Mouse (Mus musculus) frontal cortex, postnatal 36 days (tissue): ENCODE measurements around the gene Ankrd13d.
A peak's percentile ranks its signal among the peaks of the same experiment; 100 is the strongest.

Source experiments
- DNase-seq, 2 experiments: peaks; one replicate each; pipeline ENCODE4 v3.0.0; 2022; ENCODE audit warnings: low spot score in 2 of 2

Gene Ankrd13d

DNA sequence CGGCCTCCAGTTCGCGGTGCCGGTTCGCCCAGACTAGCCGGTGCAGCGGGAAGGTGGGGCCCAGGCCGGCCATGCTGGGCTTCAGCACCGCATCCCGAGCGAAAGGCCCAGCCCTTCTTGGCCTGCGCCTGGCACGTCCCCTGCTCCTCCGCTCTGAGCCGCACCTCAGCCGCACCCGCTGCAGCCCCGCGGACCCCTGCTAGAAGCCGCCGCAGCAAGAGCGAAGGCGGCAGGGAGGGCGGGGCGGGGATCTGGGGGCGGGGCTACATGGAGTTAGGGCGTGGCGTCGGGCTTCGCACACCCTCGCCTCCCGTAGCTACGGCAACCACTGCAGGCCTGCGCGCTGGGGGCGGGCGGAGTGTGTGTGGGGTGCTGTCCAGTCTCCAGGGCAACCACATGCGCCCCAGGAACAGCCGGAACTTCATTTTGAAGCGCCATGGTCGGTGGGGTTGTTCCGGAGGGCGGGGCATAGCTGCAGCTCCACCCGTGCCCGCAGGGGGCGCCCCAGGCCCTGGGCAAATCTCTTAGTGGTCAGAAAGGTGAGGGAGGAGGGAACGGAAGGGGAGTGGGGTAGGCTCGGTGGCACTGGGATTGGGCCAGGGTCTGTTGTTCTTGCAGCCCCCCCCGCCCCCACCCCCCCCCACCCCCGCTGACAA lies at the start of gene Ankrd13d:
Gene Ankrd13d, minus strand, starts transcription at position 240 of the 656 bp plus-strand sequence.
- DNase-seq = peak; percentile 93 to 95

DNA sequence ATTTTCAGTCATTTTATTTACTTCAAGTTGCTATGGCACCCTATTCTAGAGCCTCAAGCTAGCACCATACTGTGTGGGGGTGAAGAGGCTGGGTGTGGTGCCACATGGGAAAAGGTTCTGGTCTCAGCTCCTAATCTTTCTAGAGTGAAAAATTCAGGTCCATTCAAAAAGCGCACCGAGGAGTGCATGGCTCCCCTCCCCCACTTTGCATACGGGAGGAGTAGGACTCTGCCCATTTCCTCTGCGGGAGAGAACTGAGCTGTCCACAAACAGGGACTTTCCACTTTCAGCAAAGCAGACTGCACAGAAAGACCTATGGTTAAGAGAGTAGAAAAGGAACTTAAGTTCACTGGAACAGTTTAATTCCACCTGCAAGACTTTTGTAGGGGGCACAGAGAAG lies 49.7 kb upstream of the Ankrd13d start:
- DNase-seq = peak; percentile 51 to 55

DNA sequence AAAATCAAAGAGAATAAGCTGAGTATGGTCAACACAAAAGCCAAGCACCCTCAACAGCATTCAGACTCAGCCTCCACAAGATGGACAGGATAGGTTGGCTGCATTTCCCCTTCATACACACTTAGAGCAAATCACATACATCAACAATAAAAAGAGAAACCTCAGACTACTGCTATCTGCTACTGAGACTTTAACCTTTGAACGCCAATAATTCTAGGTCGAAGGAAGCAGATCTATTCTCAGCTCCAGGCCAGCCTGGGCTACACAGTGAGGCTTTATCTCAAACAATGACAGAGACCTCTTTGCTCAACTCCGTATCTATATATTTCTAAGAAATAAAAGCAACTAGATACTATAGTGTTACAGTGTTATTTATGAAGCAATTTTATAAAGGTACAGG lies 48.3 kb upstream of the Ankrd13d start:
- no peak for DNase-seq

DNA sequence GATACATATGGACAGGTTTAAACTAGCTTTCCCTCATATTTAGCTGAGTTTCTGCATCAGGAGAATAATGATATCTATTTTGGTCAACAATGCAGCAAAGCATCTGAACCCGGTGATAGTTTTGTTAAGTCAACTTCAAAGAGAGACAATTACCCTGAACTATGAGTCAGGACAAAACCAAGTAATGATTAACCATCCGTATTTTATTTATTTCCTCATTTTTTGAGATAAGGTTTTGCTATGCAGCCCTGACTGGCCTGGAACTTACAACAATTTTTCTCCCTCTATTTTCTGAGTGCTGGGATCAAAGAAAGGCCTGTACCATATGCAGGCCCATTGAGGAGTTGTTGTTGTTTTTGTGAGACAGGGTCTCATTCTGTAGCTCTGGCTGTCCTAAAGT lies 47.7 kb upstream of the Ankrd13d start:
- no peak for DNase-seq

DNA sequence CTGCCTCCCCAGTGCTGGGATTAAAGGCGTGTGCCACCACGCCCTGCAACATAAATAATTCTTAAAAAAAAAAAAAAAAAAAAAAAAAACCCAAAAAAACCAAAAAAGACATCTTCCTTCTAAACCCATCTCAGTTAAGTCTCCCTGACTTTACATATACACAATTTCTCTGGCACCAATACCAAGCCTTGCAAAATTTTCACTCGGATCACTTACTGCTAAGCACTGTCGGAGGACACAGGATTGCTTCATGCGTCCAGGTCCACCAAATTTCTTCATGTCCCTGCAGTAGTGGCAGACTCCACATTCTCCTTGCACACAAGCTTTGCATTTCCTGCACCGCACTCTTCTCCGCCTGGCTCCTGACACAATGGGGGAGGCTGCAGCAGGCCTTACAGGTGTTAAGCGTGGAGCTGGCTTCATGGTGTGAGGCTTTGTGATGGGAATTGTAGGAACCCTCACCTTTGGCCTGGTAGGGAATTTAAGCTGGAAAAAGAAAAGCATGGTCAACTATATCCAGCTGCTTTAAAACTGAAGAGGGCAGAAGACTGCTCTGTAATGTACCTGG lies 45.9 kb upstream of the Ankrd13d start:
- no peak for DNase-seq

DNA sequence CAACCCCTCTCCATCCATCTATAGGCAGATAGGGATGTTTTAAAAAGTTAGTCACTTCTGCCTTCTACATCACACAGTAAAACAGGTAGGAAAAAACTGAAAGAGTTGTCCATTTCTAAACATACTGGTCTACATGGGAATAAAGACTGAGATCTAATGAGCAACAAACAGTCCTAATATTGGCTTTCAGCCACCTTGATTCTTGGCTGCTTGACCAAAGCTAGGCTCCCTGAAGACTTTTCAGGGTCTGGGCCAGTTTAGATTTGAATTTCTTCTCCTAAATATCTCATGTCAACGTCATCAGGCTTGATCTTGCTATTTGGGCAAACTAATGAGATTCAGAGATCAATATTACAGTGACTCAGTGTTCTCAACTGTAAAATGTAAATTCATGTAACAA lies 43.9 kb upstream of the Ankrd13d start:
- DNase-seq = no peak

DNA sequence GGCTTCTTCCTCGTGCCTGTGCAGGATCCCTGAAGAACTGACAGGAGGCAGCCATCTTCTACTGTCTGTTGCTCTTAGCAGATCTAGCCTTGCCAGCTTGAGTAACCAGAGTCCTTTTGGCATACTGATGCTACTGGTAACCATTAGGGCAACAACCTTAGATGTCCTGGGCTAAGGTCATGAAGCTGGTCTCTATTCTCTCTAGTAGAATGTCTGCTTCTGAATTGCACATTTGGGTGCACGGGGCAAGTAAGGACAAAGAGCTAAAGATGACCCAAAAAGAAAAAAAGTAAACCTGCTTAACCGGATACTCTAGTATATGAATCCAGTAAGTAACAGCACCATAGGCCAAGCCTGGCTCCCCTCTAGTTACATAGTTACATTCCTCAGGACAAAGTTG lies 43.2 kb upstream of the Ankrd13d start:
- DNase-seq = no peak

DNA sequence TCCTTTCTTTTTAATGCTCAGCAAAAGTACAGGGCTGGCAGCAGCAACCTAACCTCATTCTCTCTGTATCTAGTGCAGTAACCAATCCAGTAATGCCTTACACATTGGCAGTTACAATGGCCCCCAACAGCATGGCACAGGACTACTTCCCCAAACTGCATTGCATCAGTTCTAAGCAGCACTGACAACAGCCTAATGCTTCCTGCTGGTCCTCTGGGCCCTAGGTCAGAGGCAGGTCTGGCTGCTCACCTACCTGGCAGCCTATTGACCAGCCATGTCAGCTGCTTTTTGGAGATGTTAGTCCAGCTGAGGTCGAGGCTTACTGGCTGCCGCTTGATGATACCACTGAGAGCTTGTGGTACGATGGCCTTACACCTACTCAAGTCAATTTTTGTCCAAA lies 39.2 kb upstream of the Ankrd13d start:
- DNase-seq = no peak

DNA sequence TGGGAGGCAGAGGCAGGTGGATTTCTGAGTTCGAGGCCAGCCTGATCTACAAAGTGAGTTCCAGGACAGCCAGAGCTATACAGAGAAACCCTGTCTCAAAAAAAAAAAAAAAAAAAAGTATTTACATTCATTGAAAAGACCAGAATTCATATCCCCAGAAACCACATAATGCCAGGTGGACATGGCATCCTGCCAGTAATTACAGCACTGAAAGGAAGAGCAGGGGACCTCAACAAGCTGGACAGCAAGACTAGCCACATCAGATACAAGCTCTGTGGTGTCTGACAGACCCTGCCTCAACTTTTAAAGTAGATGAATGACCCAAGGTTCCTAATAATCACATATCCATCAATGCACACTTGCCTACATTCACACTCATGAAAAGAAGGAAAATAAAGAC lies 38.7 kb upstream of the Ankrd13d start:
- no peak for DNase-seq

DNA sequence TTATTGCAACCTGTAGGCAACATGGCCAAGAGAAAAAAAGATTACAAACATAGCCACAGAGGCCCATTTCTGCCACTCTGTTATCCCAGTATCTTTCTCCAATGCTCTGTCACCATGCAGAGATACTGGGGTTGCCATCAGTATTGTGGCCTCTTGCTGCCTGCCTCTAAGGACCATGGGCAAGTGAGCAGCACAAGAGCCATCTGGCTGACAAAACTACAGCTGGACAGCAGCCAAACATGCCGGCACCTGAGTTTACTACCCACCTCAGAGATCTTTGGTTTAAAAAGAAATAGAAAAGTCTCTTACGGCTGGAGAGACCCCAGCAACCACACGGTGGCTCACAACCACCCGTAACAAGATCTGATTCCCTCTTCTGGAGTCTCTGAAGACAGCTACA lies 36.3 kb upstream of the Ankrd13d start:
- no peak for DNase-seq

DNA sequence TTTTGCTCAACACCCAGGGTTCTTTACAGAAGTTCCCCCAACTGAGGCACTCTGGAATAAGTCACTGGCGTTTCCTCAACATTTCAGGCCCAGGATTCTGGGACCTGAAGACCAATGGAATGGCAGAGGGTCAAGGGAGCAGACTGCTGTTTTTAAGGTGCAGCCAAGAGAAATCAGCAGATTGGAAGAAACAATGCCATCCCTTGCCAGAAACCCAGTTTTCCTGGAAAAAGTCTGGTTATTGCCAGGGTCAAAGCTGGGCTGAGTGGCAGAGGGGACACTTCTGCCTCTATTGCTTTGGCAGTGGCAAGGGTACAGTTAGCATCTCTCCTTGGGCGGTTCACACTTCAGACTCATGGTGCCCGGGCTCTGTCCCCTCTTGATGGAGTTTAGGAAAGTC lies 34.2 kb upstream of the Ankrd13d start:
- DNase-seq = no peak

DNA sequence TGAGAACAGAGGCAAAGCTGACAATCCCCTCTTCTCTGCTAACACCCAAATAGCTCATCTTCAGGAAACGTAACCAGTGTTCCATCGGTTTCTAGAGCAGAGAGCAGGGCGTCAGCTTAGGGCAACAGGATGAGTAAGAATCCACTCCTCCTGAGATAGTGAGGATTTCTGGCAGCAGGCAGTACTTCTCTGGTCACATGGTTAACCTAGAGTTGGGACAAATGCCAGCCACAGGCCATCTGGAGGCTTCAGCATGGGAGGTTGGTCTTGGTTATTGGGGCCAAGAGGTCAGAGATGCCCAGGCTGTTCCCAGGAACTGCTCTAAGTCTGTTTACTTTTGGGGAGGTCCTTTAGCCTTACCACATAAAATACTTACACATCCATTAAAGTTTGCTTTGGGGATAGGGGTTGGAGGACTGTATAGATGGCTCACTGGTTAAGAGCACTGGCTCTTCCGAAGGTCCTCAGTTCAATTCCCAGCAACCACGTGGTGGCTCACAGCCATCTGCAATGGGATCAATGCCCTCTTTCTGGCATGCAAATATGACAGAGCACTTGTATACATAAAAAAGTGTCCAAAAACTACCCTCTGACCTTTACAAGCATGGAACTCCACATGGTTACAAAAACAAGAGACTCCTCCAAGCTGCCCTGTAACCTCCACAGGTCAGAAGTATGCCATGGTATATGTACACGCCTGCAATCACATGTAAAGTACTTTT lies 32.4 kb upstream of the Ankrd13d start:
- no peak for DNase-seq

DNA sequence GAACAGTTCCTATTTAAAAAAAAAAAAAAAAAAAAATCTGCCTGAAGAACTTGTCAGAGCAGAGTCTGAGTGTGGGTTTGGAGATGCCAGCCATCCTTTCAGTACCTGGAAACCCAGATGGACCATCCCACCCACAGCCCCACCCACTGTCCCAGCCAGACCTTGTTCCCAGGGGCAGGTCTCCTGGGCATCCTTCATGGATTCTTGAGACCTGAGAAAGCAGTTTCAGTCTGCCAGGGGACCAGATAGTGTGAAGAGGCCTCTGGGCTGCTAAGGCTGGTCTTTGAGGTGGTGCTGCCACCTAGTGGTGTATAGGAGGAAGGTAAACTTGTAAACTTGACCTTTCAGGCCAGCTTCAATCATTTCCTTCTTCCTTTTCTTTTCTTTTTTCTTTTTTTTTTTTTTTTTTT lies 26.8 kb upstream of the Ankrd13d start:
- peak in 1 of 2 experiments; percentile 26 for DNase-seq

DNA sequence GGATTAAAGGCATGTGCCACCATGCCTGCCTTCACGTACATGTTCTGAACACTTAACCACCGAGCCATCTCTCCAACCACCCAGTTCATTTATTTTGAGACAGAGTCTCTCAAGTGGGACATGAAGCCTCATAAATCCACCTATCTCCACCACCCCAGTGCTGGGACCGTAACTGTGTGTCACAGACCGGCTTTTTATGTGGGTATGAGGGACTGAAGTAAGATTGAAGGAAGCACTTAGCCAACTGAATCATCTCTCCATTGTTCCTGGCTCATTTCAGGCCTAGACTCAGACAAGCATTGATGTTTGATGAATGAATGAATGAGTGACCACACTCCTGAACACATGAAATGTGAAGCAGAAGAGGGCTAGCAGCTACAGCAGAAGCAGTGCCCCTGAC lies 26.4 kb upstream of the Ankrd13d start:
- DNase-seq = no peak

DNA sequence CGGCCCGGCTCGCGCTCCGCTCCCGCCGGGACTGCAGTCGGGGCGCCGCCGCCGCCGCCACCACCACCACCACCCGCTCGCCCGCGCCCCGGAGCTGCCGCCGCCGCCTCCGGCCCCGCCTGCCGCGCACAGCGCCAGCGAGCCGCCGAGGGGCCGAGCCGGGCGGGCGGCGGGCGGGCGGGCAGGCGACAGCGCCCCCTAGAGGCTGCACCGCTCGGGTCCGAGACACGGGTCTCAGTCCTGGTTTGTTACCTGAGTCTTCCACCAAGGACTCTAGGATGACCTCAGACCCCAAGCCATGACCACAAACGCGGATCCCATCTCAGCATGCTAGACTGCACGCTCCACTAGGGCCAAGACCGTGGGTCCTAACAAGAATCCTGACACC lies 23.2 kb upstream of the Ankrd13d start, which contains the start of gene Grk2:
Gene Grk2, minus strand, starts transcription at position 33 of the 388 bp plus-strand sequence.
- DNase-seq = peak; percentile 78 to 81

DNA sequence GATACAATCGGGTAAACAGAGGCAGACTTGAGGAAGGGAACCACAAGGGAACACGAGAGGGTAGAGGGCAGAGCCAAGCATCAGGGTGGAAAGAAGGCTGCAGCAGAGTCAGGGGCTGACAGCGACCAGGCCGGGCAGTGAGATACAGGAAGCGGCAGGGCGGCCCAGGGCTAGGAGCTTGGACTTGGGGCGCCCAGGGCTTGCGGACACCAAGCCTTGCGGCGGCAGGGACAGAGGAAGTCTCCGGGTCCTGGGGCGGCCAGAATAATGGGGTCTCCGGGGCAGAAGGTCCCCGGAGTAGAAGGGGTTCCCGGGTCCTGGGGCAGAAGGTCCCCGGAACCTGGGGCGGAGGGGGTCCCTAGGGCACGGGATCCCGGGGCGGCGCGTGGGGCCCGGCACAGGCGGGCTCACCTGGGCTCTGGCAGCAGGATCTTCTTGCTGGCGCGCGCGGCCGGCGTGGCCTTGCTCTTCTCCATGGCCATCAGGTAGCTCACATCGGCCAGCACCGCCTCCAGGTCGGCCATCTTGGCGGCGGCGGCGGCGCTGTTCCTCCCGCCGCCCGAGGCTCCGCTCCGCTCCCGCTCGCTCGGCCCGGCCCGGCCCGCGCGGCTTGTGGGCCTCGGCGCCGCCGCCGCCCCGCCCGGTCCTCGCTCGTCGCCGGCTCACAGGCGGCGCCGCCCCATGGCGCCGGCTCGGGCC lies 22.7 kb upstream of the Ankrd13d start:
- DNase-seq = peak in 1 of 2 experiments; percentile 33

DNA sequence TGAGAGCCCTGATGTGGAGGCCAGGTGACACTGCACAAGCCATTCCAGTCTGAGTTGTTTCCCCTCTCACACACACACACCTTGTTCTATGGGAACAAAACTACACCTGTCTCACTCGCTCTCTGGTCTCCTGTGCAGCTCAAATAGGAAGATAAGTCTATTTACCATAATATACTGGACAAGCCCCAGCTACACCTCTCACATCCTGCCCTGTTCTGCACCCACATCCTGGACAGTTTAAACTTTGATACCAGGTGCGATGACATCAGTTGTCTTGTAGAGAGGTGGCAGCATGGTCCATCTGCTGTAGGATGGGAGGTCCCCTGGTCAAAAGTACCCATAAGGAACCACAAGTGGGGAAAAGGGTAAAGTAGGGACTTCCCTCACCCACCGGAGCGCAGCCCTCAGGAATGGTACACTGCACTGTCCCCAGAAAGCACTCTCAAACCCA lies 22.0 kb upstream of the Ankrd13d start:
- DNase-seq = no peak

DNA sequence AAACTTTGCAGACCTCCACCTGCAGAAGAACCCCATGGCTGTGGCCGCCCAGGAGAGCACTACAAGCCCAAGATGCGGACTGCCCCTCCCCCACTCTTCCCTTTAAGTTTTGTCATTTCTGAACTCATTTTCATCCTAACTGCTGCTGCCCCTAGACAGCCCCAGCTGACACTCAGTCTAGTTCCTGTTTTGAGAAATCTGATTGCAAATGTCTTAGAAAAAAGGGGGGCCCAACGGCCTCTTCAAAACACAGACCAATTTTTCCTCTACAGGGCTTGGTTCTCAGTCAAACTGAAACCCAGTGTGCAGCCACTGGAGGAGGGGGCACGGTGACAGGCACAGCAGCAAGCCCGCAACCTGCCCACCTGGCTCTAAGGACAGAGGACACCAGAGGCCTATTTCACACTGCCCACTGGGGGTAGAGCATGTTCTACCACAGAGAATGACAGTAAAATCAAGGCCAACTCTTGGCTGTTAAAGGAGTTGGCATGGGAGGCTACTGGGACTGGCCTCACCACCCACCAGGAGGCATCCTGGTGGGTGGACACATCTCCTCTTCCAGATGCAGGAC lies 21.4 kb upstream of the Ankrd13d start:
- no peak for DNase-seq

DNA sequence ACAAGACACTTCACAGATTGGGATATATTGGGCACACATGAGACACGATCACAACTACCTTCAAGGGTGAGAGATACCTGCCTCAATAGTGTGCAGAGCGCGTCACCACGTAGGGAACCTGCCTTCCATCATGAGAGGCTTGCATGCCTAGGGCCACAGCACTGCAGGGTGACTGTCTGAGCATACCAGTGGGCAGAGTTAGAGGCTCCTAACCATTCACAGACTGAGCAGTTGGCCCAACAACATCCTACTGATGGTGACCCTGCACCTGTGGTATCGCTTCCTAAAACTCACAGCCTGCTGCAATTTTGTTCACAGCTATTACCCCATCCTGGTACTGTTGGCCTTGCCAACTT lies 20.7 kb upstream of the Ankrd13d start:
- no peak for DNase-seq

DNA sequence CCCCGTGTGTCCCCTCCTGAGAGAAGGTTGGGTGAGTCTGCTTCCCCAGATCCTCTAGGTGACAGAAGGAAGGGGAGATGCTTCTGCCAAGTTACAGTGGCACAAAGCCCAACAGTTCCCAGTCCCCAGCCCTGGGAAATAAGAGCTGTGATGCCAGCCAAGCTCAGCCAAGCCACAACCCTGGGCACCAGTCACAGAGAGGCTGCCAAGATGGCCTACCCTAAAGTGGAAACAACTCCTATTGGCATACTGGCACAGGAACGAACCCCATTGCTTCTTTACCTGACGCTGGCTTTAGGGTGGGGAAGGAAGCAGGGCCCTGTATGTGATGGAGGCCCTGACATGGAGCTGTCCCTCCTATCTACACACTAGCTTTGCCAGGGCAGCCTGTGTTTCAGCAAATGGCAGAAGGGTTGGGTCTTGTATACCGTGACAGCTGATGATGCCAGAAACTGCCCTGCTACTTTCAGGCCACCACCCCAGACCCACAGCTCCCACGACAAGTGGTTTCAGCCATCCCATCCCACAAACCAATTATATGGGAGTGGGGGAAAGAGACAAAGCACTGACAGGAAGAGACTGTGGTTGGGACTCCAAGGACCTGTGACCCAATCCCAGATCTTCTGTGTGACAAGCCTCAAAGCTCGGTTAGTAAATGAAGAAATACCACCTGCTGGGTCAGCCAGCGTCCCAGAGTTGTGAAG lies 20.2 kb upstream of the Ankrd13d start:
- peak; percentile 40 to 53 for DNase-seq
